Mouse (Mus musculus) limb, embryonic 11.5 days (tissue): Measurements from ENCODE around the gene Wdr18. TPM values are rescaled to one million over a fixed set of nuclear protein-coding genes. Genes with fewer than 3 reads are reported as not detected.

Experiments used
- ATAC-seq: fragments of 200-750 bp; cut with Nextera tagmentation; 2 replicates; pipeline ENCODE4 v1.8.0; 2017; ENCODE audit warnings: low read depth; ENCODE audit not compliant: insufficient number of reproducible peaks, low FRiP score, low TSS enrichment
- DNase-seq: peaks from one replicate; pipeline ENCODE4 v3.0.0-alpha.2; 2015; ENCODE audit warnings: low spot score
- H3K27ac ChIP-seq: fragments of 300-500 bp; sonication (generic); replicated peaks from 2 replicates; pipeline ENCODE4 v1.5.1; 2014; ENCODE audit warnings: low read depth, mild to moderate bottlenecking, low read length
- H3K27me3 ChIP-seq: fragments of 300-500 bp; sonication (generic); 2 replicates; pipeline ENCODE4 v1.6.1; 2014; ENCODE audit warnings: mild to moderate bottlenecking, low read length, mixed read lengths; ENCODE audit not compliant: control insufficient read depth, insufficient read depth
- H3K36me3 ChIP-seq: fragments of 300-500 bp; sonication (generic); 2 replicates; pipeline ENCODE4 v1.6.1; 2014; ENCODE audit warnings: mild to moderate bottlenecking, low read length, moderate library complexity, mixed read lengths; ENCODE audit not compliant: control insufficient read depth, insufficient read depth
- H3K4me1 ChIP-seq: fragments of 300-500 bp; sonication (generic); 2 replicates; pipeline ENCODE4 v1.6.1; 2014; ENCODE audit warnings: low read length, mixed read lengths; ENCODE audit not compliant: control insufficient read depth, insufficient read depth
- H3K4me2 ChIP-seq: fragments of 300-500 bp; sonication (generic); 2 replicates; pipeline ENCODE4 v1.6.1; 2014; ENCODE audit warnings: low read depth, mild to moderate bottlenecking, moderate library complexity; ENCODE audit not compliant: severe bottlenecking
- H3K4me3 ChIP-seq: fragments of 300-500 bp; sonication (generic); 2 replicates; pipeline ENCODE4 v1.5.1; 2014; ENCODE audit warnings: low read depth, low read length
- H3K9ac ChIP-seq: fragments of 300-500 bp; sonication (generic); 2 replicates; pipeline ENCODE4 v1.6.1; 2014; ENCODE audit warnings: mild to moderate bottlenecking, low read length
- H3K9me3 ChIP-seq: fragments of 300-500 bp; sonication (generic); 2 replicates; pipeline ENCODE4 v1.6.1; 2016; ENCODE audit warnings: low read length; ENCODE audit not compliant: control insufficient read depth
- WGBS: fragments of 180-500 bp; shearing (Covaris S2); extraction: QIAGEN DNeasy Blood & Tissue Kit; methylation state at CpG from one replicate; pipeline ENCODE4 v1.1.7; 2014; 5-methylcytosine and 5-hydroxymethylcytosine counted together
- polyA plus RNA-seq: library from polyadenylated mRNA; unstranded; fragments of >200 nt; fragmentation: Nextera tagmentation; extraction: Ambion mirVana; gene quantifications from 2 replicates; pipeline ENCODE4 v1.2.1, GENCODE M21; 2014

Wdr18 gene
- polyA plus RNA-seq, 1 experiment from 2014 or later, result 144 TPM

- WGBS, result 5% methylated on average over 14 of the region's 15 CpGs
- ATAC-seq, result peak; percentile 36; the same call in 1 of the 2 replicates
- Histone ChIP-seq H3K36me3 (peaks cover 4% of the 10 kb centered on the region; the same call in 1 of the 2 replicates), H3K9me3 (no peaks in the 10 kb centered on the region), H3K4me1 (peaks cover 10% of the 10 kb centered on the region), H3K9ac (0 out of 2 replicates have a peak overlapping the region, but pooled peaks have one; percentile 12), H3K4me3 (no peak overlapping the region), H3K4me2 (peak overlapping the region; percentile 60; the same call in 1 of the 2 replicates), H3K27me3 (peaks cover 24% of the 10 kb centered on the region), H3K27ac (no peak overlapping the region)
- DNase-seq, result peak; percentile 42
Measured at GRCm38 (mm10) chr10:80018739-80019297, 58.9 kb downstream of the Wdr18 start.

GRCm38 (mm10) chr10:80019471-80020131 lies 59.6 kb downstream of the Wdr18 start:
- Histone ChIP-seq H3K4me2 (peak overlapping the region; percentile 60), H3K27me3 (peaks cover 16% of the 10 kb centered on the region), H3K9ac (peak overlapping the region; percentile 76), H3K4me3 (peak overlapping the region; percentile 32), H3K27ac (0 out of 2 replicates have a peak overlapping the region, but pooled peaks have one; percentile 45), H3K4me1 (peaks cover 10% of the 10 kb centered on the region), H3K36me3 (peaks cover 4% of the 10 kb centered on the region; the same call in 1 of the 2 replicates), H3K9me3 (no peaks in the 10 kb centered on the region)
- 2% methylated on average over 20 of the region's 20 CpGs for WGBS
- ATAC-seq (peak; percentile 58), DNase-seq (peak; percentile 75)

Other genes starting within 250 kb of the Wdr18 start
- not detected in 2 replicates for gene Hcn2, start 243.5 kb upstream of the Wdr18 start, polyA plus RNA-seq
- gene Polrmt, start 213.6 kb upstream of the Wdr18 start, polyA plus RNA-seq, result 32.2 and 36.1 TPM in 2 replicates
- 0.17 and 0.33 TPM in 2 replicates for gene Fgf22, start 205.1 kb upstream of the Wdr18 start, polyA plus RNA-seq
- 112 and 118 TPM in 2 replicates for gene Rnf126, start 193.2 kb upstream of the Wdr18 start, polyA plus RNA-seq
- 1.8 and 1.9 TPM in 2 replicates for gene Fstl3, start 182.9 kb upstream of the Wdr18 start, polyA plus RNA-seq
- not detected in 2 replicates for gene Prss57, start 169.2 kb upstream of the Wdr18 start, polyA plus RNA-seq
- gene Palm, start 166.6 kb upstream of the Wdr18 start, polyA plus RNA-seq, result 108 and 109 TPM in 2 replicates
- gene Misp, start 139.2 kb upstream of the Wdr18 start, polyA plus RNA-seq, result 0.21 and 0.29 TPM in 2 replicates
- 328 and 351 TPM in 2 replicates for gene Ptbp1, start 105.7 kb upstream of the Wdr18 start, polyA plus RNA-seq
- gene Prtn3, start 85.7 kb upstream of the Wdr18 start, polyA plus RNA-seq, result 16.0 and 19.6 TPM in 2 replicates
- 95.1 and 95.7 TPM in 2 replicates for gene Plppr3, start 85.5 kb upstream of the Wdr18 start, polyA plus RNA-seq
- 0.20 TPM in 1 of 2 replicates, not detected in the other for gene Elane, start 73.9 kb upstream of the Wdr18 start, polyA plus RNA-seq
- not detected in 2 replicates for gene Cfd, start 69.3 kb upstream of the Wdr18 start, polyA plus RNA-seq
- 43.1 and 43.8 TPM in 2 replicates for gene Med16, start 51.2 kb upstream of the Wdr18 start, polyA plus RNA-seq
- 6.7 TPM in 1 of 2 replicates, not detected in the other for gene Gm26602, start 49.3 kb upstream of the Wdr18 start, polyA plus RNA-seq
- 0.21 and 0.34 TPM in 2 replicates for gene Kiss1r, start 43.2 kb upstream of the Wdr18 start, polyA plus RNA-seq
- gene R3hdm4, start 38.9 kb upstream of the Wdr18 start, polyA plus RNA-seq, result 133 and 138 TPM in 2 replicates
- 11.8 and 12.9 TPM in 2 replicates for gene Arid3a, start 33.1 kb upstream of the Wdr18 start, polyA plus RNA-seq
- gene Grin3b, start 10.6 kb downstream of the Wdr18 start, polyA plus RNA-seq, result 0.23 and 0.41 TPM in 2 replicates
- 15.7 and 15.9 TPM in 2 replicates for gene Tmem259, start 24.2 kb downstream of the Wdr18 start, polyA plus RNA-seq
- 250 and 255 TPM in 2 replicates for gene Cnn2, start 28.4 kb downstream of the Wdr18 start, polyA plus RNA-seq
- 1.3 and 1.4 TPM in 2 replicates for gene Abca7, start 36.3 kb downstream of the Wdr18 start, polyA plus RNA-seq
- 8.5 and 10.8 TPM in 2 replicates for gene Arhgap45, start 56.5 kb downstream of the Wdr18 start, polyA plus RNA-seq
- gene Polr2e, start 79.6 kb downstream of the Wdr18 start, polyA plus RNA-seq, result 294 and 308 TPM in 2 replicates
- gene Gpx4, start 87.0 kb downstream of the Wdr18 start, polyA plus RNA-seq, result 475 and 534 TPM in 2 replicates
- 8.1 and 10.8 TPM in 2 replicates for gene Sbno2, start 145.4 kb downstream of the Wdr18 start, polyA plus RNA-seq
- 23.6 and 27.1 TPM in 2 replicates for gene Stk11, start 155.7 kb downstream of the Wdr18 start, polyA plus RNA-seq
- 416 and 426 TPM in 2 replicates for gene Atp5d, start 178.5 kb downstream of the Wdr18 start, polyA plus RNA-seq
- 4.7 and 6.5 TPM in 2 replicates for gene Cbarp, start 180.7 kb downstream of the Wdr18 start, polyA plus RNA-seq
- gene Midn, start 188.1 kb downstream of the Wdr18 start, polyA plus RNA-seq, result 59.3 and 60.9 TPM in 2 replicates
- 67.9 and 68.1 TPM in 2 replicates for gene Cirbp, start 205.8 kb downstream of the Wdr18 start, polyA plus RNA-seq
- gene 1600002K03Rik, start 212.8 kb downstream of the Wdr18 start, polyA plus RNA-seq, result 5.9 and 7.2 TPM in 2 replicates
- gene Efna2, start 219.3 kb downstream of the Wdr18 start, polyA plus RNA-seq, result 51.3 and 54.8 TPM in 2 replicates